Mouse (Mus musculus) E14TG2a.4 (cell line): Measurements from ENCODE around the gene Plxnb2.

Source experiments
- H3K27me3 ChIP-seq: 2 replicates; pipeline ENCODE4 v1.6.1; 2014; ENCODE audit warnings: low read length, control low read depth; ENCODE audit not compliant: insufficient read depth
- H3K36me3 ChIP-seq: 2 replicates; pipeline ENCODE4 v1.6.1; 2014; ENCODE audit warnings: low read length, control low read depth; ENCODE audit not compliant: insufficient read depth
- H3K4me1 ChIP-seq: replicated peaks from 2 replicates; pipeline ENCODE4 v1.6.1; 2014; ENCODE audit warnings: low read depth, low read length, control low read depth
- H3K4me3 ChIP-seq: replicated peaks from 2 replicates; pipeline ENCODE4 v1.5.1; 2014; ENCODE audit warnings: mild to moderate bottlenecking, low read length
- H3K9me3 ChIP-seq: 2 replicates; pipeline ENCODE4 v1.6.1; 2014; ENCODE audit warnings: low read length, control low read depth
- CTCF ChIP-seq: conservative IDR thresholded peaks from 2 replicates; pipeline ENCODE4 v1.5.1; 2014; ENCODE audit warnings: low read length
- NANOG ChIP-seq: IDR thresholded peaks from 2 replicates; pipeline ENCODE4 v1.6.1; 2014; ENCODE audit warnings: borderline replicate concordance, low read length, mixed read lengths
- POU5F1 ChIP-seq: IDR thresholded peaks from 2 replicates; pipeline ENCODE4 v1.6.1; 2014; ENCODE audit warnings: low read length, borderline replicate concordance

Gene Plxnb2

GRCm38 (mm10) chr15:89180571-89181229, at the start of gene Plxnb2:
Plxnb2 (minus strand) TSS chr15:89180788.
- peaks cover 93% of the 10 kb centered on the region for H3K4me1 ChIP-seq
- TF ChIP-seq POU5F1 (no peak), NANOG (no peak), CTCF (no peak)

GRCm38 (mm10) chr15:89215611-89216233, 35.1 kb upstream of the Plxnb2 start:
- peaks cover 11% of the 10 kb centered on the region for H3K4me1 ChIP-seq
- H3K36me3 ChIP-seq, result peaks cover 12% of the 10 kb centered on the region; the same call in 1 of the 2 replicates
- no peaks in the 10 kb centered on the region for H3K9me3 ChIP-seq
- H3K4me3 ChIP-seq, result no peak overlapping the region
- peaks cover 7% of the 10 kb centered on the region; the same call in 1 of the 2 replicates for H3K27me3 ChIP-seq
- no peak for TF ChIP-seq NANOG
- no peak for TF ChIP-seq POU5F1
- TF ChIP-seq CTCF, result no peak

More at GRCm38 (mm10) chr15:89180571-89181229, at the start of gene Plxnb2:
- Histone ChIP-seq H3K9me3 (no peaks in the 10 kb centered on the region), H3K27me3 (no peaks in the 10 kb centered on the region), H3K4me3 (peak within 1 kb of the TSS; percentile 89), H3K36me3 (peaks cover 17% of the 10 kb centered on the region)

GRCm38 (mm10) chr15:89214953-89215352, 34.4 kb upstream of the Plxnb2 start:
- H3K36me3 ChIP-seq, result peaks cover 12% of the 10 kb centered on the region; the same call in 1 of the 2 replicates
- peaks cover 7% of the 10 kb centered on the region; the same call in 1 of the 2 replicates for H3K27me3 ChIP-seq
- H3K4me1 ChIP-seq, result peaks cover 16% of the 10 kb centered on the region
- H3K4me3 ChIP-seq, result no peak overlapping the region
- no peak for TF ChIP-seq POU5F1
- TF ChIP-seq CTCF, result no peak
- no peak for TF ChIP-seq NANOG
- H3K9me3 ChIP-seq, result no peaks in the 10 kb centered on the region

- Histone ChIP-seq H3K9me3 (no peaks in the 10 kb centered on the region), H3K36me3 (peaks cover 12% of the 10 kb centered on the region; the same call in 1 of the 2 replicates), H3K4me1 (peaks cover 22% of the 10 kb centered on the region), H3K27me3 (peaks cover 7% of the 10 kb centered on the region; the same call in 1 of the 2 replicates), H3K4me3 (no peak overlapping the region)
- TF ChIP-seq POU5F1 (no peak), NANOG (no peak), CTCF (no peak)
These were observed 32.9 kb upstream of the Plxnb2 start for GRCm38 (mm10) chr15:89213517-89213916.

GRCm38 (mm10) chr15:89212495-89212894, 31.9 kb upstream of the Plxnb2 start:
- H3K4me1 ChIP-seq, result peaks cover 22% of the 10 kb centered on the region
- no peak for TF ChIP-seq NANOG
- no peak for TF ChIP-seq POU5F1
- TF ChIP-seq CTCF, result no peak

GRCm38 (mm10) chr15:89211716-89212461, 31.3 kb upstream of the Plxnb2 start:
- Histone ChIP-seq H3K4me1 (peaks cover 22% of the 10 kb centered on the region), H3K27me3 (peaks cover 7% of the 10 kb centered on the region; the same call in 1 of the 2 replicates), H3K9me3 (no peaks in the 10 kb centered on the region), H3K4me3 (peak overlapping the region; percentile 96), H3K36me3 (peaks cover 12% of the 10 kb centered on the region; the same call in 1 of the 2 replicates)
- TF ChIP-seq NANOG (no peak), CTCF (no peak), POU5F1 (no peak)

More at GRCm38 (mm10) chr15:89212495-89212894, 31.9 kb upstream of the Plxnb2 start:
- peaks cover 7% of the 10 kb centered on the region; the same call in 1 of the 2 replicates for H3K27me3 ChIP-seq
- no peaks in the 10 kb centered on the region for H3K9me3 ChIP-seq
- peak overlapping the region; percentile 96; the same call in 1 of the 2 replicates for H3K4me3 ChIP-seq
- peaks cover 12% of the 10 kb centered on the region; the same call in 1 of the 2 replicates for H3K36me3 ChIP-seq

GRCm38 (mm10) chr15:89210915-89211715, 30.5 kb upstream of the Plxnb2 start, which contains the start of gene Ppp6r2:
Ppp6r2 (plus strand) TSS chr15:89211553.
- TF ChIP-seq CTCF (0 out of 2 replicates have a peak, but pooled peaks have one; percentile 0), NANOG (no peak)
- Histone ChIP-seq H3K9me3 (no peaks in the 10 kb centered on the region), H3K27me3 (peaks cover 7% of the 10 kb centered on the region; the same call in 1 of the 2 replicates), H3K4me1 (peaks cover 22% of the 10 kb centered on the region), H3K4me3 (peak within 1 kb of the TSS; percentile 96), H3K36me3 (peaks cover 8% of the 10 kb centered on the region; the same call in 1 of the 2 replicates)
